Mouse (Mus musculus): ENCODE data around the gene Gm49388. TPM values are rescaled to one million over a fixed set of nuclear protein-coding genes. Genes with fewer than 3 reads are reported as not detected.
A peak's percentile ranks its signal among the peaks of the same experiment; 100 is the strongest.

Gm49388 gene
- polyA plus RNA-seq, 1 experiment from 2014 or later, result 0.26 TPM

DNA sequence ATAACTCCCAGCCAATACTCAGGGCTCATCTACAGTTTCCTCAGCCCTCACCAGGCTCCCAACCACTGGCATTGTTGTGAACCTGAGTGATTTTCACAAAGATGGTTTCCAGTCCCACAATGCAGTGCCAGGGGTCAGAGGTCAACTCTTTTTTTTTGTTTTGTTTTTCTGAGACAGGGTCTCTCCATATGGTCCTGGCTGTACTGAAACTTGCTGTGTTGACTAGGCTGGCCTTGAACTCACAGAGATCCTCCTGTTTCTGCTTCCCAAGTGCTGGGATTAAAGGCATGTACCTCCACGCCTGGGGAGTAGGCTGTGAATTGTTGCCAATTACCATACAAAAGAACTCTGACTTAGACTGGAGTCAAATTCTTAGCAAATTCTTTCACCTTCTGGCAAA lies 24.4 kb downstream of the Gm49388 start:
- DNase-seq (no peak), ATAC-seq (no peak)
- no peaks in the 10 kb centered on the region for H3K27me3 ChIP-seq (ENCODE audit: insufficient read depth, low read length)
- peak overlapping the region; percentile 83 for H3K27ac ChIP-seq (ENCODE audit: low read depth)
- no peaks in the 10 kb centered on the region for H3K36me3 ChIP-seq (replicated peaks; ENCODE audit: insufficient read depth, low read length)
- H3K9me3 ChIP-seq (ENCODE audit: low read length), result no peaks in the 10 kb centered on the region
- 89% methylated on average over 1 of the region's 1 CpGs for WGBS (ENCODE audit: insufficient replicate concordance)
- no peak overlapping the region for H3K4me2 ChIP-seq (ENCODE audit: low read depth, low read length)
- H3K4me1 ChIP-seq (ENCODE audit: insufficient read depth), result peaks cover 32% of the 10 kb centered on the region
- TF ChIP-seq CTCF (IDR thresholded peaks at IDR 0.05; ENCODE audit: low read depth), result no peak
- TF ChIP-seq EP300 (IDR thresholded peaks at IDR 0.05; ENCODE audit: low read depth), result no peak
- H3K9ac ChIP-seq (replicated peaks), result no peak overlapping the region
- H3K4me3 ChIP-seq (ENCODE audit: low read depth, low read length), result no peak overlapping the region

DNA sequence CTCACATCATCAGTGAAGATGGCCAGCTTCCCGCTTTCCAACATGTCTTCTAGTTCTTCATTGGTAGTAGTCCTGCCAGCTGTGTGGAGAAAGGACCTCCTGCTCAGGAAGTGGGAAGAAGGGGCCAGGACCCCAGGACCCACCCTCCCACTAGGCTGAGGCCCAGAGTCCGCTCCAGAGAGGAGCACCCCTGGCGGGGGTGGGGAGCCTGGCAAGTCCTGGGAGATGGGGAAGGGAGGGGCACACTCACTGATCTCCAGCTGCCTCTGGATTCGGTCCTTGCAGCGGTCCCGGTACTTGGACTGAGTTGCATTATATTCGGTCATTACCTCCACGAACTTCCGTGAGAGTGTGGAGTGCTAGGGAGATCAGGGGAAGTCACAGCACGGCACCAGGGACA lies 25.2 kb downstream of the Gm49388 start:
- DNase-seq (no peak), ATAC-seq (no peak)
- H3K36me3 ChIP-seq (replicated peaks; ENCODE audit: insufficient read depth, low read length), result no peaks in the 10 kb centered on the region
- H3K9me3 ChIP-seq (ENCODE audit: low read length), result no peaks in the 10 kb centered on the region
- no peaks in the 10 kb centered on the region for H3K27me3 ChIP-seq (ENCODE audit: insufficient read depth, low read length)
- H3K4me3 ChIP-seq (ENCODE audit: low read depth, low read length), result no peak overlapping the region
- H3K4me1 ChIP-seq (ENCODE audit: insufficient read depth), result peaks cover 31% of the 10 kb centered on the region
- no peak overlapping the region for H3K9ac ChIP-seq (replicated peaks)
- no peak overlapping the region for H3K27ac ChIP-seq (ENCODE audit: low read depth)
- H3K4me2 ChIP-seq (ENCODE audit: low read depth, low read length), result no peak overlapping the region
- no peak for TF ChIP-seq CTCF (IDR thresholded peaks at IDR 0.05; ENCODE audit: low read depth)
- TF ChIP-seq EP300 (IDR thresholded peaks at IDR 0.05; ENCODE audit: low read depth), result no peak
- 82% methylated on average over 10 of the region's 10 CpGs for WGBS (ENCODE audit: insufficient replicate concordance)

DNA sequence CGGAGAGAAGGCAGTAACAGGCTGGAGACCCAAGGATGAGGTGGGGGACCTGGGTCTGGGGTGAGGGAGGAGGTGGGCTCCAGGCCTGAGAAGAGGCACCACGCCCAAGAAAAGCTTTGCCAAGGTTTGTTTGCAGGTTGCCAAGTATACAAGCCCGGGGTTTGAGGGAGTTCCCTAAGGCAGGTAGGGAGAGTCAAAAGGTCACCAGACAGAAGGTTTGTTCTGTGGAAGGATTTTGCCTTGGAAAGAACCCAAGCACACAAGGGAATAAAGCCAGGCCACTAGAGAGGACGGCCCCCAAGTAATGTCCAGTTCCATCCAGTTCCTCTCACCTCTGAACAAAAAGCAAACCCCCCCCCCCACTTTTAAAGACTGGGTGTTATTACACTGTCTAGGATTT lies 25.8 kb downstream of the Gm49388 start:
- TF ChIP-seq EP300 (IDR thresholded peaks at IDR 0.05; ENCODE audit: low read depth), result no peak
- no peak for TF ChIP-seq CTCF (IDR thresholded peaks at IDR 0.05; ENCODE audit: low read depth)
- H3K4me1 ChIP-seq (ENCODE audit: insufficient read depth), result peaks cover 36% of the 10 kb centered on the region
- 68% methylated on average over 4 of the region's 4 CpGs for WGBS (ENCODE audit: insufficient replicate concordance)
- ATAC-seq (no peak), DNase-seq (no peak)
- H3K36me3 ChIP-seq (replicated peaks; ENCODE audit: insufficient read depth, low read length), result no peaks in the 10 kb centered on the region
- no peaks in the 10 kb centered on the region for H3K9me3 ChIP-seq (ENCODE audit: low read length)
- H3K27me3 ChIP-seq (ENCODE audit: insufficient read depth, low read length), result no peaks in the 10 kb centered on the region
- no peak overlapping the region for H3K27ac ChIP-seq (ENCODE audit: low read depth)
- no peak overlapping the region for H3K4me3 ChIP-seq (ENCODE audit: low read depth, low read length)
- H3K4me2 ChIP-seq (ENCODE audit: low read depth, low read length), result no peak overlapping the region
- no peak overlapping the region for H3K9ac ChIP-seq (replicated peaks)

DNA sequence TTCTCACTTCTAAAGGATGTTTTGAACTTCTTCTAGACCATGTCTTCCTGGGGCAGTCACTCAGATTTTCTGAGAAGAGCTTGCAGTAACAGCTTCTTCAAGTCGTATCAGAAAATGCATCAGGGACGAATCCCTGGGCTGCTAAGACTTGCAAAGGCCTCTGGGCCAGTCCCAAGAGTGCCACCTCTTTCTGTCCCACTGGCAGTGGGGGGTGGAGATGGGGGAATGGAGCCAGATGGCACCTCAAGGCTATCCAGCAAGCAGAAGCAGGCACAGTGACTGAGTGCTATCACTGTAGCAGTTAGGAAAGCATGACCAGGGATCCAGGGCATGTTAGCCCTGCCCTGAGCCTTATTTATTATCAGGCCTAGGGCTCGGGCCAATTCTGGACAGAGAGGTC lies 26.9 kb downstream of the Gm49388 start:
- Histone ChIP-seq H3K27me3 (ENCODE audit: insufficient read depth, low read length) (no peaks in the 10 kb centered on the region), H3K4me1 (ENCODE audit: insufficient read depth) (peaks cover 29% of the 10 kb centered on the region), H3K4me3 (ENCODE audit: low read depth, low read length) (no peak overlapping the region), H3K9ac (replicated peaks) (no peak overlapping the region), H3K27ac (ENCODE audit: low read depth) (no peak overlapping the region), H3K36me3 (replicated peaks; ENCODE audit: insufficient read depth, low read length) (no peaks in the 10 kb centered on the region), H3K9me3 (ENCODE audit: low read length) (no peaks in the 10 kb centered on the region), H3K4me2 (ENCODE audit: low read depth, low read length) (no peak overlapping the region)
- WGBS (ENCODE audit: insufficient replicate concordance), result 64% methylated on average over 3 of the region's 3 CpGs
- DNase-seq, result no peak
- ATAC-seq, result no peak
- no peak for TF ChIP-seq EP300 (IDR thresholded peaks at IDR 0.05; ENCODE audit: low read depth)
- no peak for TF ChIP-seq CTCF (IDR thresholded peaks at IDR 0.05; ENCODE audit: low read depth)

DNA sequence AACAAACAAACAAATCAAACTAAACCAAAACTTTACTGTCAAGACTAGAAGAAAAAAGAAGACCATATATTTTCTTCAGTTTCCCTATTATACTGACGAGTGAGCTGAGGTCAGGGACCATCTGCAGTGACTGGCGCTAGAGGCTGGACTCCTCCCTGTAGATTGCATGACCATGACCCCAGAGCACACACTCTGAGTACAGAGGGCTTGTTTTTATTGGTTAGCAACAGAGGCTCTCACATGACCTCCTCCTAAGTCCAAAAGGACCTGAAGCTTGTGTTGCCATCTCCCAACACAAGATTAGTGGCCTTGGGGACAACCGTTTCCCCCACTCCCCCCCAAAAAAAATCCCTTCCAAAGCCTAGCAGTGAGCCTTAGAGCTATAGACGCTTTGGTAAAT lies 28.4 kb downstream of the Gm49388 start:
- no peak for DNase-seq
- TF ChIP-seq EP300 (IDR thresholded peaks at IDR 0.05; ENCODE audit: low read depth), result peak; percentile 52
- TF ChIP-seq CTCF (IDR thresholded peaks at IDR 0.05; ENCODE audit: low read depth), result no peak
- 51% methylated on average over 4 of the region's 4 CpGs for WGBS (ENCODE audit: insufficient replicate concordance)

DNA sequence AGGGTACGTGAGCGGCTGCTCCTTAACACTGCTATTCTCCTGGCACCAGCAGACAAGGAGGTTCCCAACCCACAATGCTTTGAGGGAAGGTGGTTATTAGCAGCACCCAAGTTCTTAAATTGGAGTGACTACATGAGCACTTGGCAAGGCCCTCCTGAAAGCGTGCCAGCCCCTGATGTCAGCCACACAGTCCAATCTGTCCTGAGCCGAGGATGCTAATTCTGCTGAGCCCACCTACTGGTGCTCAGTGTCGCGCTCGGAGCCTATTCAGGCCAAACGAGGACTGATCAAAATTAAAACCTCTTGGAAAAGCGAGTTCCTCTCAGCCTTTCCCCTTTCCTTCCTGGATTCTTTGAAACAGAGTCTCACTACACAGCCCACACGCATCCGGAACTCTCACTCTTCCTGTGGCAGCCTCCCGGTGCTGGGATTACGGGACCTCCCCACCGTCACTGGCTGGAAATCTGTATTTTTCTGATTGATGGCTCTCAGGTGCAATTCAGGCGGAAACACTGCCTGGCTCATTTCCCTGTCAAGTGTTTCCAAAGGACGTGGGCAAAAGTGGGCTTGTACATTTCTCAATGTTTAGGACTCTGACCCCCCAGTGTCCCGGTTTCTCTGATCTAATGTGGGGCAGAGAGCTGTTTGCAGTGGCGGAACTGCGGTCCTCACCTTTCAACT lies 29.0 kb downstream of the Gm49388 start:
- H3K9ac ChIP-seq (replicated peaks), result peak overlapping the region; percentile 53
- peak; percentile 58 for DNase-seq
- WGBS (ENCODE audit: insufficient replicate concordance), result 62% methylated on average over 19 of the region's 19 CpGs
- peaks cover 19% of the 10 kb centered on the region for H3K4me1 ChIP-seq (ENCODE audit: insufficient read depth)
- peak overlapping the region; percentile 50 for H3K4me2 ChIP-seq (ENCODE audit: low read depth, low read length)
- H3K27ac ChIP-seq (ENCODE audit: low read depth), result peak overlapping the region; percentile 97
- TF ChIP-seq EP300 (IDR thresholded peaks at IDR 0.05; ENCODE audit: low read depth) (peak; percentile 75), CTCF (IDR thresholded peaks at IDR 0.05; ENCODE audit: low read depth) (no peak)
- no peaks in the 10 kb centered on the region for H3K36me3 ChIP-seq (replicated peaks; ENCODE audit: insufficient read depth, low read length)
- H3K9me3 ChIP-seq (ENCODE audit: low read length), result no peaks in the 10 kb centered on the region
- H3K4me3 ChIP-seq (ENCODE audit: low read depth, low read length), result no peak overlapping the region
- no peaks in the 10 kb centered on the region for H3K27me3 ChIP-seq (ENCODE audit: insufficient read depth, low read length)
- ATAC-seq, result peak; percentile 78

More for the DNA sequence above, 28.4 kb downstream of the Gm49388 start:
- Histone ChIP-seq H3K4me3 (ENCODE audit: low read depth, low read length) (no peak overlapping the region), H3K36me3 (replicated peaks; ENCODE audit: insufficient read depth, low read length) (no peaks in the 10 kb centered on the region), H3K9me3 (ENCODE audit: low read length) (no peaks in the 10 kb centered on the region), H3K27me3 (ENCODE audit: insufficient read depth, low read length) (no peaks in the 10 kb centered on the region), H3K4me1 (ENCODE audit: insufficient read depth) (peaks cover 21% of the 10 kb centered on the region), H3K27ac (ENCODE audit: low read depth) (peak overlapping the region; percentile 97), H3K4me2 (ENCODE audit: low read depth, low read length) (peak overlapping the region; percentile 50), H3K9ac (replicated peaks) (peak overlapping the region; percentile 53)
- ATAC-seq, result peak; percentile 75

All from liver, postnatal 0 days (tissue).